Mouse (Mus musculus) lung, postnatal 0 days (tissue): Measurements from ENCODE around the gene Evi2a.

Experiments used
- CTCF ChIP-seq: IDR thresholded peaks from 2 replicates; pipeline ENCODE4 v1.5.1; 2016; ENCODE audit warnings: antibody characterized with exemption, mild to moderate bottlenecking
- EP300 ChIP-seq: IDR thresholded peaks from 2 replicates; pipeline ENCODE4 v1.6.1; 2016; ENCODE audit warnings: antibody characterized with exemption, mild to moderate bottlenecking, control low read depth

- TF ChIP-seq CTCF (no peak), EP300 (no peak)
Measured at GRCm38 (mm10) chr11:79528601-79529000, 1.8 kb downstream of the Evi2a start.
